Mouse (Mus musculus) gastrocnemius, postnatal 25 days (tissue): ENCODE measurements around the gene Clptm1. TPM values are rescaled to one million over a fixed set of nuclear protein-coding genes. Genes with fewer than 3 reads are reported as not detected.
A peak's percentile ranks its signal among the peaks of the same experiment; 100 is the strongest.
"Not testable (repeated sequence)": the region's sequence is repeated elsewhere in the genome, so short reads cannot be mapped to it uniquely, and the experiment has no call there.

Experiments
- DNase-seq: peaks from one replicate; pipeline ENCODE4 v3.0.0; 2022
- total RNA-seq, 2 experiments: library from RNA; stranded (reverse); gene quantifications; 1 replicate in 1 of 2; 2 replicates in 1 of 2; pipeline ENCODE4 v1.2.3; 2021

Clptm1 gene
- total RNA-seq, 2 experiments from 2014 or later: 36.3 to 47.0 TPM

GRCm38 (mm10) chr7:19609641-19610332, 55.0 kb downstream of the Clptm1 start:
- DNase-seq: no peak

DNA sequence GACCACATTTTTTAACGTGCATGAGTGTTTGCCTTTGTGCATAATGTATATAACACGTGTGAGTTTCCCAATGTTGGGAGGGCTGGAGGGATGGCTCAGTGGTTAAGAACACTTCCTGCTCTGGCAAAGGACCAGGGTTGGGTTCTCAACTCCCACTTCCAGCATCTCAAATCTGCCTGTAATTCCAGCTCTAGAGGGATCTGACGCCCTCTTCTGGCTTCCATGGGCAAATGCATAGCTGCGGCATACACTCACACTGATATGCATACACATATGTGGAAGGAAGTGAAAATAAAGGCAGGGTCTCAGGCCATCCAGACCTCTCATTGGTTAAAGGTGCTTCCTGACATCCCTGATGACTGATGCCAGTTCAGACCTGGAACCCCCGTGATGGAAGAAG, 57.5 kb downstream of the Clptm1 start:
- DNase-seq: no peak

DNA sequence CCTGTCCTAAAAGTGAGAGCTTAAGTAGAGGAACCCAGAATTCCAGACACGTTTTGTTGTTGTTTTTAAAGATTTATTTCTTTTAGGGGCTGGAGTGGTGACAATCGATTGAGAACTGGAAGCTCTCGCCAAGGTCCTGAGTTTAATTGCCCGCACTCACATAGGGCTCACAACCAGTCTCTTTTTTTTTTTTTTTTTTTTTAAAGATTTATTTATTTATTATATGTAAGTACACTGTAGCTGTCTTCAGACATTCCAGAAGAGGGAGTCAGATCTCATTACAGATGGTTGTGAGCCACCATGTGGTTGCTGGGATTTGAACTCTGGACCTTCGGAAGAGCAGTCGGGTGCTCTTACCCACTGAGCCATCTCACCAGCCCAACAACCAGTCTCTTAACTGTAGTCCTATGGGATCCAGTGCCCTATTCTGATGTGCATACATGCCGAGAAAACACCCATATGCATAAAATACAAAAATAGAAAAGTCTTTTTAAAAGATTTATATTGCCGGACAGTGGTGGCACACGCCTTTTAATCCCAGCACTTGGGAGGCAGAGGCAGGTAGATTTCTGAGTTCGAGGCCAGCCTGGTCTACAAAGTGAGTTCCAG, 60.1 kb downstream of the Clptm1 start:
- not testable (repeated sequence) for DNase-seq

GRCm38 (mm10) chr7:19603849-19604605, 60.8 kb downstream of the Clptm1 start, which contains the start of gene Clasrp:
Gene Clasrp (minus strand): TSS chr7:19604486.
- peak; percentile 95 for DNase-seq

DNA sequence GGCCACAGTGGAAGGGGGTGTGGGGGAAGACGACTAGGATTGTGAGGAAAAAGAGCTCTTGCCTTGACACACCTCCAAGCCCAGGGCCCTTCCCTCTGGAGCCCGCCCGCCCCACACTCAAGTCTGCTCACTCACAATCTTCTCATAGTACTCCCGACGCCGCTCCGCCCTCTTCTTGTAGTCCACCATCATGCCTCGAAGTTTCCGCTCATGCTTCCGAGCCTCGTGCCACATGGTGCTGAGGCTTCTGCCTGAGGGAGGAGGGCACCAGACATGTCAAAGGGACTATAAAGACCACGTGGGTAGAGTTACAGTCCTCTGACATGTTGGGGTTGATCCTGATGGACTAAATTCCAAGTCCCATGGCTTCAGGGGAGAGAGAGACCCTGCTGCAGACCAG, 61.8 kb downstream of the Clptm1 start:
- DNase-seq: no peak

GRCm38 (mm10) chr7:19600562-19600961, 64.3 kb downstream of the Clptm1 start:
- DNase-seq: no peak

DNA sequence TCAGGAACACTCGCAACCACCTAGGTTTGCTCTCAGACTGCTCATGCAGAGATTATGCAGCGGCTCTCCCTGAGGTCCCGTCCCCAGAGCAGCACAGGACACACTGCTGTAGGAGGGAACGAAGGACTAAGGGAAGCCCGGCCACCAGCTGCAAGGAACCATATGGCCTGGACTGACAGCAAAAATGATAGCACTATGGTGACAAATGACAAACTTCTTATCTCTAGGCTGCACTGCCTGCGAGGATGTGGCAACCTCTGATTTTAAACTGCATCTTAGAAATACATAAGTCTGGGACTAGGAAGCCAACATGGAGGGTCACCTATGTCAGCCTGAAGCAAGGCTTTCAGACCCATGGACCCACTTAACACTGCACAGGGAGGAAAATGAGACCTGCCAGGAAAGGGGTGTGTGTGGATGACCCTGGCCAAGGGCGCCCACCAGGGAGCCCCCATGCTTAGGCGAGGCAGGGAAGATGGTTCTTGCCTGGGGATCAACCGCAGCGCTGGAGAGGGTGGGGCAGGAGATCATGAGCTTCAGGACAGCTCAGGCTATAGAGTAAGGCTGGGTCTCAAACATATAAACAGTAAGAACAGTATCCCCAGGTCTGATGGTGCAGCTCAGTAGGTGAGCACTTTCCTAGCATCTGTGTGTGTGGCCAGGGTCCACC, 71.6 kb downstream of the Clptm1 start:
- DNase-seq: no peak

DNA sequence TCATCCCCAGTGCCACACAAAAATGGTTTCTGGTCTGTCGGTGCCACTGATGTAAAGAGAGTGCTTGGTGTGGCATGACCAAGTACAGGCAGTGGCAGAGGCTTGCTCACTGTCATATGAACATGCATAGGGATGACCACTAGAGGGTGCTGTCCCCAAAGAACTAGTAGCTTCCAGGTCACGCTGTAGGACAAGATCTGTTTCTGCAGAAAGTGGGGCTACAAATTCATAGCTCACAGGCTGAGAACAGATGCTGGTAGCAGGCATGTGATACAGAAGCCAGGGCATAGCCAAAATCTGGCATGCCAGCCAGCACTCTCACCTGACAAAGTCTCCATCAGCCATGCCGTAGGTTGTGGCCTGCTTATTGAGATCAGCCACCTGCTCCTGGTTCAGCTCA, 74.9 kb downstream of the Clptm1 start:
- DNase-seq: no peak

DNA sequence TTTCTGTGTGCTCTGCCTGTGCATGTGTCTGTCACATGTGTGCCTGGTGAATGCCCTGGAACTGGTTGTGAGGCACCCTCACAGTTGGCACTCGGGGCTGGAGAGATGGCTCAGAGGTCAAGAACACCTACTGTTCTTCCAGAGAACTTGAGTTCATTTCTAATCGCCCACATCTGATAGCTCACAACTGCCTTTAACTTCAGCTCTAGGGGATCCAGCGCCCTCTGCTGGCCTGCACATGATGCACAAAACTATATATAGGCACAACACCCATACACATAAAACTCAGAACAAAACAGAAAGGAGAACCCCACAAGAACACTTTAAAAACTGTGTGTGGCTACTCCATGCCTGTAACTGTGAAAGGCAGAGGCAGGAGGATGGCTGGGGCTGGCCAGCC, 75.6 kb downstream of the Clptm1 start:
- DNase-seq: no peak

- DNase-seq: no peak
Observed at GRCm38 (mm10) chr7:19586269-19586668, 78.6 kb downstream of the Clptm1 start.

Other genes with a start within 250 kb of the Clptm1 start
- gene Mark4, start 206.2 kb downstream of the Clptm1 start, total RNA-seq: 10 to 100 TPM; 13.2 to 13.8 TPM
- under 1 TPM; 0.56 to 0.67 TPM for gene Exoc3l2, start 201.7 kb downstream of the Clptm1 start, total RNA-seq
- gene Bloc1s3, start 156.7 kb downstream of the Clptm1 start, total RNA-seq: 1 to 10 TPM; 1.7 to 1.9 TPM
- gene Trappc6a, start 156.6 kb downstream of the Clptm1 start, total RNA-seq: 10 to 100 TPM in 1 of 2 experiments, 1 to 10 TPM in 1; 8.8 to 10.6 TPM
- not detected for gene Nkpd1, start 147.2 kb downstream of the Clptm1 start, total RNA-seq
- gene Ppp1r37, start 102.0 kb downstream of the Clptm1 start, total RNA-seq: 10 to 100 TPM; 34.5 to 38.6 TPM
- under 1 TPM; 0.28 to 0.40 TPM for gene Zfp296, start 87.7 kb downstream of the Clptm1 start, total RNA-seq
- gene Gemin7, start 87.4 kb downstream of the Clptm1 start, total RNA-seq: 10 to 100 TPM; 58.1 to 58.5 TPM
- gene Clasrp, start 60.5 kb downstream of the Clptm1 start, total RNA-seq: 10 to 100 TPM; 11.2 to 12.4 TPM
- gene Relb, start 35.6 kb downstream of the Clptm1 start, total RNA-seq: 1 to 10 TPM; 4.4 to 5.8 TPM
- gene Apoc2, start 12.9 kb upstream of the Clptm1 start, total RNA-seq: not detected
- not detected for gene Gm44805, start 16.4 kb upstream of the Clptm1 start, total RNA-seq
- gene Apoc4, start 16.4 kb upstream of the Clptm1 start, total RNA-seq: not detected
- gene Apoc1, start 27.6 kb upstream of the Clptm1 start, total RNA-seq: 1 to 10 TPM in 1 of 2 experiments, not detected in 1; 3.7 TPM
- gene Apoe, start 34.2 kb upstream of the Clptm1 start, total RNA-seq: 100 to 1,000 TPM in 1 of 2 experiments, 10 to 100 TPM in 1; 53.5 to 108 TPM
- 10 to 100 TPM; 45.1 to 45.4 TPM for gene Tomm40, start 50.4 kb upstream of the Clptm1 start, total RNA-seq
- 1 to 10 TPM; 2.1 to 3.9 TPM for gene Nectin2, start 85.5 kb upstream of the Clptm1 start, total RNA-seq
- 10 to 100 TPM; 25.3 to 33.9 TPM for gene Bcam, start 106.0 kb upstream of the Clptm1 start, total RNA-seq
- not detected for gene Cblc, start 131.8 kb upstream of the Clptm1 start, total RNA-seq
- 1 to 10 TPM; 1.2 TPM for gene Bcl3, start 157.7 kb upstream of the Clptm1 start, total RNA-seq
- gene Gm19345, start 187.0 kb upstream of the Clptm1 start, total RNA-seq: not detected
- gene Ceacam16, start 196.3 kb upstream of the Clptm1 start, total RNA-seq: not detected
- not detected for gene Ceacam19, start 222.9 kb upstream of the Clptm1 start, total RNA-seq